Mouse (Mus musculus): ENCODE results near the gene Wfs1. TPM values are rescaled to one million over a fixed set of nuclear protein-coding genes. Genes with fewer than 3 reads are reported as not detected.
"Not testable (repeated sequence)": the region's sequence is repeated elsewhere in the genome, so short reads cannot be mapped to it uniquely, and the experiment has no call there.

Gene Wfs1
- polyA plus RNA-seq, 1 experiment from 2014 or later: 6.3 TPM

- Histone ChIP-seq H3K27ac (replicated peaks; ENCODE audit: low read depth, low read length) (no peak overlapping the region), H3K4me2 (ENCODE audit: low read depth, severe bottlenecking) (no peak overlapping the region), H3K36me3 (ENCODE audit: control insufficient read depth, insufficient read depth, low read length) (no peaks in the 10 kb centered on the region), H3K9me3 (ENCODE audit: control insufficient read depth, low read length) (no peaks in the 10 kb centered on the region), H3K27me3 (ENCODE audit: control insufficient read depth, insufficient read depth, low read length) (no peaks in the 10 kb centered on the region), H3K9ac (ENCODE audit: low read length) (no peak overlapping the region), H3K4me3 (ENCODE audit: low read depth, low read length) (no peak overlapping the region), H3K4me1 (ENCODE audit: control insufficient read depth, insufficient read depth, low read length) (no peaks in the 10 kb centered on the region)
- peak; percentile 83 for DNase-seq (ENCODE audit: low spot score)
- WGBS: 19% methylated on average over 3 of the region's 3 CpGs
- no peak for ATAC-seq (ENCODE audit: insufficient number of reproducible peaks, low FRiP score, low TSS enrichment, low read depth)
Measured at GRCm38 (mm10) chr5:36948831-36949230, 40.2 kb downstream of the Wfs1 start.

GRCm38 (mm10) chr5:36946445-36946844 lies 42.6 kb downstream of the Wfs1 start:
- no peak overlapping the region for H3K4me3 ChIP-seq (ENCODE audit: low read depth, low read length)
- peak; percentile 71 for DNase-seq (ENCODE audit: low spot score)
- 10% methylated on average over 5 of the region's 5 CpGs for WGBS
- H3K4me2 ChIP-seq (ENCODE audit: low read depth, severe bottlenecking): no peak overlapping the region
- no peaks in the 10 kb centered on the region for H3K9me3 ChIP-seq (ENCODE audit: control insufficient read depth, low read length)
- no peak overlapping the region for H3K9ac ChIP-seq (ENCODE audit: low read length)
- H3K27me3 ChIP-seq (ENCODE audit: control insufficient read depth, insufficient read depth, low read length): no peaks in the 10 kb centered on the region
- H3K4me1 ChIP-seq (ENCODE audit: control insufficient read depth, insufficient read depth, low read length): no peaks in the 10 kb centered on the region
- H3K27ac ChIP-seq (replicated peaks; ENCODE audit: low read depth, low read length): no peak overlapping the region
- no peak for ATAC-seq (ENCODE audit: insufficient number of reproducible peaks, low FRiP score, low TSS enrichment, low read depth)
- H3K36me3 ChIP-seq (ENCODE audit: control insufficient read depth, insufficient read depth, low read length): no peaks in the 10 kb centered on the region

- no peak overlapping the region for H3K27ac ChIP-seq (replicated peaks; ENCODE audit: low read depth, low read length)
- H3K9me3 ChIP-seq (ENCODE audit: control insufficient read depth, low read length): no peaks in the 10 kb centered on the region
- no peaks in the 10 kb centered on the region for H3K27me3 ChIP-seq (ENCODE audit: control insufficient read depth, insufficient read depth, low read length)
- no peak for ATAC-seq (ENCODE audit: insufficient number of reproducible peaks, low FRiP score, low TSS enrichment, low read depth)
- no peak for DNase-seq (ENCODE audit: low spot score)
- no peak overlapping the region for H3K9ac ChIP-seq (ENCODE audit: low read length)
- no peaks in the 10 kb centered on the region for H3K4me1 ChIP-seq (ENCODE audit: control insufficient read depth, insufficient read depth, low read length)
- H3K36me3 ChIP-seq (ENCODE audit: control insufficient read depth, insufficient read depth, low read length): no peaks in the 10 kb centered on the region
- no peak overlapping the region for H3K4me2 ChIP-seq (ENCODE audit: low read depth, severe bottlenecking)
- no peak overlapping the region for H3K4me3 ChIP-seq (ENCODE audit: low read depth, low read length)
- WGBS: 79% methylated on average over 2 of the region's 2 CpGs
Measured at GRCm38 (mm10) chr5:36945713-36946112, 43.3 kb downstream of the Wfs1 start.

DNA sequence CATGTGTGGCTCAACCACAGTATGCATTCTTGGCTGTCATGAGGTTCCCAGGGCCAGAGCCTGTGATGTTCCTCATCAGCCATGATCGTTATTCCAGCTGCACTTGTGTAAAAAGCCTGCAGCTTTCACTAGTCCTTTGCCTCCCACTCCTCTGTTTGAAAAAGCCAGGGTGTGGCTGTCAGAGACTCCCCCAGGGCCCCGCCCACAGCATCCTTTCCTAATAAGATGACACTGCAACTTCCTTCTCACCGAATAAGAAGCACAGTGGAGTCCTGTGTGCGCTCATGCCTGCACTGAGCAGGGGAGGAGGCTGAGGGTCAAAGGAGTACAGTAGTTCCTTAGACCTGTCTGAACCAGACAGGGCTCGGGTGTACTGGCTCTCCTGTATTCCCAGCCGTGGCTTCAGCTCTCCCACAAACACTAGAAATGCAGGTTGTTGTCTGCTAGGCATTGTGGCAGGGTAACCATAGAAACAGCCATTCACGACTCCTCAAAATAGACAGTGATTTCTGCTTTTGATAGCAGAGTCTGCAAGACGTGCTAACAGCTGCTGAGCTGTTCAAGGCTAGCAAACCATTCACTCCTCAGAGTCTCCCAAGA lies 43.8 kb downstream of the Wfs1 start:
- Histone ChIP-seq H3K4me1 (ENCODE audit: control insufficient read depth, insufficient read depth, low read length) (no peaks in the 10 kb centered on the region), H3K36me3 (ENCODE audit: control insufficient read depth, insufficient read depth, low read length) (no peaks in the 10 kb centered on the region), H3K9ac (ENCODE audit: low read length) (no peak overlapping the region), H3K4me3 (ENCODE audit: low read depth, low read length) (no peak overlapping the region), H3K27ac (replicated peaks; ENCODE audit: low read depth, low read length) (no peak overlapping the region), H3K9me3 (ENCODE audit: control insufficient read depth, low read length) (no peaks in the 10 kb centered on the region), H3K27me3 (ENCODE audit: control insufficient read depth, insufficient read depth, low read length) (no peaks in the 10 kb centered on the region), H3K4me2 (ENCODE audit: low read depth, severe bottlenecking) (no peak overlapping the region)
- WGBS: 59% methylated on average over 8 of the region's 8 CpGs
- no peak for ATAC-seq (ENCODE audit: insufficient number of reproducible peaks, low FRiP score, low TSS enrichment, low read depth)
- DNase-seq (ENCODE audit: low spot score): no peak

GRCm38 (mm10) chr5:36944552-36944951 lies 44.5 kb downstream of the Wfs1 start:
- Histone ChIP-seq H3K4me1 (ENCODE audit: control insufficient read depth, insufficient read depth, low read length) (no peaks in the 10 kb centered on the region), H3K27ac (replicated peaks; ENCODE audit: low read depth, low read length) (no peak overlapping the region), H3K9me3 (ENCODE audit: control insufficient read depth, low read length) (no peaks in the 10 kb centered on the region), H3K4me3 (ENCODE audit: low read depth, low read length) (no peak overlapping the region), H3K36me3 (ENCODE audit: control insufficient read depth, insufficient read depth, low read length) (no peaks in the 10 kb centered on the region), H3K9ac (ENCODE audit: low read length) (no peak overlapping the region), H3K4me2 (ENCODE audit: low read depth, severe bottlenecking) (no peak overlapping the region), H3K27me3 (ENCODE audit: control insufficient read depth, insufficient read depth, low read length) (no peaks in the 10 kb centered on the region)
- WGBS: 59% methylated on average over 5 of the region's 5 CpGs
- no peak for DNase-seq (ENCODE audit: low spot score)
- no peak for ATAC-seq (ENCODE audit: insufficient number of reproducible peaks, low FRiP score, low TSS enrichment, low read depth)

DNA sequence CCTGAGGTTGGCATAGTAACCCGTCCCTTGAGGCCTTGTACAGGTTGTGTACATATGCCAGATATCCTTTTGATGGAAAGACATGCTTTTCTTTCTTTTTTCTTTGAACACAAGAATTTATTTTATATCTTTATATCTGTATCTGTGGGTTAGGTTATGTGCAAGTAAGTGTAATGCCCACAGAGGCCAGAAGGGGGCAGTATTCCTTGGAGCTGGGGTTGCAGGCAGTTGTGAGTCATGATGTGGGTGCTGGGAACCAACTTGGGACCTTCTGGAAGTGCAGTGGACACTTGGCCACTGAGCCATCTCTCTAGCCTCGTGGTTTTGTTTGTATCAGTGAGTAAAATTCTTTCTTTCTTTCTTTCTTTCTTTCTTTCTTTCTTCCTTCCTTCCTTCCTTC lies 46.6 kb downstream of the Wfs1 start:
- Histone ChIP-seq H3K27ac (replicated peaks; ENCODE audit: low read depth, low read length) (no peak overlapping the region), H3K36me3 (ENCODE audit: control insufficient read depth, insufficient read depth, low read length) (no peaks in the 10 kb centered on the region), H3K27me3 (ENCODE audit: control insufficient read depth, insufficient read depth, low read length) (no peaks in the 10 kb centered on the region), H3K9me3 (ENCODE audit: control insufficient read depth, low read length) (no peaks in the 10 kb centered on the region), H3K4me2 (ENCODE audit: low read depth, severe bottlenecking) (no peak overlapping the region), H3K9ac (ENCODE audit: low read length) (no peak overlapping the region), H3K4me1 (ENCODE audit: control insufficient read depth, insufficient read depth, low read length) (no peaks in the 10 kb centered on the region), H3K4me3 (ENCODE audit: low read depth, low read length) (no peak overlapping the region)
- DNase-seq (ENCODE audit: low spot score) (no peak), ATAC-seq (ENCODE audit: insufficient number of reproducible peaks, low FRiP score, low TSS enrichment, low read depth) (no peak)
- WGBS: 92% methylated on average over 2 of the region's 2 CpGs

DNA sequence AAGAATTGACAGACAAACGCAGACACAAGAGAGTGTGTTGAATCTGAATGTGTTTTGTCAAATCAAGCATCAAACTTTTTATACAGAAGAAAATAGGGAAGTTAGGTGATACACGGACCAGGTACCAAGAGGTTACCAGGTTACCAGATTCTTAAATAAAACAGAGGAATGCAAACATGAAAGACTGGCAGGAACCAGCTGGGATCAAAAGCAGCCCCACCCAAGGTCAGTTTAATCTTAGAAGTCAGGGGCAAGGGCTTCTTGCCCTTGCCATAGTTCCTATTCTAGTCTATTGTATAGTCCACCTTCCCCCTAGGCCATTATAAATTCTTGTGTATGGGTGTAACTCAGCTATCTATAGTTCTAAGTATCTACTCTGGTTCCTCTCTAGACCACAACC lies 50.0 kb downstream of the Wfs1 start:
- H3K9ac ChIP-seq (ENCODE audit: low read length); H3K27ac ChIP-seq (replicated peaks; ENCODE audit: low read depth, low read length); H3K36me3 ChIP-seq (ENCODE audit: control insufficient read depth, insufficient read depth, low read length); H3K27me3 ChIP-seq (ENCODE audit: control insufficient read depth, insufficient read depth, low read length); DNase-seq (ENCODE audit: low spot score); H3K4me1 ChIP-seq (ENCODE audit: control insufficient read depth, insufficient read depth, low read length); H3K9me3 ChIP-seq (ENCODE audit: control insufficient read depth, low read length); ATAC-seq (ENCODE audit: insufficient number of reproducible peaks, low FRiP score, low TSS enrichment, low read depth); H3K4me2 ChIP-seq (ENCODE audit: low read depth, severe bottlenecking); H3K4me3 ChIP-seq (ENCODE audit: low read depth, low read length): not testable (repeated sequence)
- 79% methylated on average over 2 of the region's 2 CpGs for WGBS

DNA sequence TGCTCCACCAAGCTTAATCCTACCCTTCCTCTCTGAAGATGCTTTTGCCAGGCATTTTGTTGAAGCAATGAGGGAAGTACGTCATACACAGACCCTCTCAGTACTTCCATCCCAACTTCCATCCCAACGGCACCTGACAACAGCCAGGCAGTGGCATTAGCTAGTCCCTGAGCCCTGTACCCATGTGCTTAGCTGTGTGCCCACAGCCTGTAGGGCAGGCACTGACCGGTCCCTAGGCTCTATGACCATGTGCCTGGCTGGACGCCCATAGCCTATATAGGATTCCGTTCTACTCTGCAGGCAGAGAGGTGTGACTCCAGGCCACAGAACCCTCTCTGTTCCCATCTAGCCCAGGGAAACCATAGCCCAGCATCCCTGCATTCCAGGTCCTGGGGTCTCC lies 51.0 kb downstream of the Wfs1 start:
- WGBS: 89% methylated on average over 5 of the region's 5 CpGs
- H3K4me1 ChIP-seq (ENCODE audit: control insufficient read depth, insufficient read depth, low read length): no peaks in the 10 kb centered on the region

DNA sequence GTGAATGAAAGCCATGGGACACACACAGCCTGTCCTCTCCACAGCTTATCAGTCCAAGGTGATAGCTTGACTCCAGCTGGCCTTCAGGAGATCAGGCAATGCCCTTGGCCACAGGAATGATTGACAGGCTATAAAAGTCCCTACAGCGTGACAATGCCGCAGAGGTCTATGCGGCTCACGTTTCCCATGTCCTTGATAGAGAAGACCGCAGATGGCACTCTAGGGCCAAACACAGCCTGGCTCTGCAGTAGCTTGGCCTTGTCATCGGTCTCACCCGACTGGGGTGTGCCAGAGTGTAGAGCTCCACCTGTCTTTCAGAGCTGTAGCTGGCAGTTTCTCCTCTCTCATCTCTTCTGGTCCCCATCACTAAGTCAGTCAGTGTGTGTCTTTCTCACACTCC lies 52.5 kb downstream of the Wfs1 start:
- WGBS: 78% methylated on average over 7 of the region's 7 CpGs
- Histone ChIP-seq H3K9ac (ENCODE audit: low read length) (no peak overlapping the region), H3K4me1 (ENCODE audit: control insufficient read depth, insufficient read depth, low read length) (no peaks in the 10 kb centered on the region), H3K4me2 (ENCODE audit: low read depth, severe bottlenecking) (no peak overlapping the region), H3K36me3 (ENCODE audit: control insufficient read depth, insufficient read depth, low read length) (no peaks in the 10 kb centered on the region), H3K4me3 (ENCODE audit: low read depth, low read length) (no peak overlapping the region), H3K9me3 (ENCODE audit: control insufficient read depth, low read length) (no peaks in the 10 kb centered on the region), H3K27ac (replicated peaks; ENCODE audit: low read depth, low read length) (no peak overlapping the region), H3K27me3 (ENCODE audit: control insufficient read depth, insufficient read depth, low read length) (no peaks in the 10 kb centered on the region)
- no peak for ATAC-seq (ENCODE audit: insufficient number of reproducible peaks, low FRiP score, low TSS enrichment, low read depth)
- DNase-seq (ENCODE audit: low spot score): no peak

More for the DNA sequence above, 51.0 kb downstream of the Wfs1 start:
- no peak overlapping the region for H3K4me2 ChIP-seq (ENCODE audit: low read depth, severe bottlenecking)
- DNase-seq (ENCODE audit: low spot score): no peak
- no peak for ATAC-seq (ENCODE audit: insufficient number of reproducible peaks, low FRiP score, low TSS enrichment, low read depth)
- no peak overlapping the region for H3K4me3 ChIP-seq (ENCODE audit: low read depth, low read length)
- H3K9ac ChIP-seq (ENCODE audit: low read length): no peak overlapping the region
- no peaks in the 10 kb centered on the region for H3K36me3 ChIP-seq (ENCODE audit: control insufficient read depth, insufficient read depth, low read length)
- H3K27me3 ChIP-seq (ENCODE audit: control insufficient read depth, insufficient read depth, low read length): no peaks in the 10 kb centered on the region
- no peak overlapping the region for H3K27ac ChIP-seq (replicated peaks; ENCODE audit: low read depth, low read length)
- H3K9me3 ChIP-seq (ENCODE audit: control insufficient read depth, low read length): no peaks in the 10 kb centered on the region

Measured in limb, embryonic 11.5 days (tissue).